Comparison of ENCODE assay signal across 34 mouse cellular contexts in the genomic region with DNA sequence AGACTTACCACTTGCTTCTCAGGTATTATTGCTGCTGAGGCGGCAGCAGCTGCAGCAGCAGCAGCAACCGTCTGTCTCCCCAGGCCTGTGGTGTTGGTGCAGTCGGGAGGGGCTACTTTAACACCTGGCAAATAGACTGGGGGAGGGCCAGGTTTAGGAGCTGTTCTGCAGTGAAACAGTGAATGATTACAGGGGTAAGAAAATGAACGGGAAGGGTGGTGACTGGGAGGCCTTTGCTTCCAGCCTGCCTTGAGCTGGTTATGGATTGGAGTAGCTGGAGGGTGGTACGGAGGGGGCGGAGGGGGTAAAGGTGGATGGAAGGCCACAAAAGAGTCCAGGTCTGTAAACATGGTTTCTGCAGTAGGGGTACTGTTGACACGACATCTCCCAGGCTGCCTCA. TPM values are rescaled to one million over a fixed set of nuclear protein-coding genes. Genes with fewer than 3 reads are reported as not detected.
DNase-seq lines count a peak whose midpoint lies in the region; ATAC-seq and TF ChIP-seq lines count a peak whose summit lies in the region.
"Had no signal": no experiment of that assay in that cellular context is flagged by ENCODE, and none has a peak within 500 bp of the region (broad histone marks: within the 10 kb centered on the region; RNA-seq: fewer than 3 reads in every experiment).

No protein-coding gene starts in this region.

- no peak overlapping the region for H3K4me3 ChIP-seq in liver, embryonic 11.5 days (ENCODE audit: low read depth, low read length)
- H3K4me3 ChIP-seq in liver, embryonic 14.5 days (ENCODE audit: insufficient read depth in 1 of 2, low read depth in 2 of 2, low read length in 2 of 2): no peak overlapping the region
- H3K4me3 ChIP-seq: embryonic facial prominence, embryonic 13.5 days; erythroblast, embryonic 14.5 days; forebrain, embryonic 13.5 days; hindbrain, embryonic 10.5 days; layer of hippocampus, adult 2 months; midbrain, embryonic 12.5 days had no signal

- H3K27ac ChIP-seq in liver, embryonic 11.5 days (ENCODE audit: low read depth, low read length): no peak overlapping the region
- peak overlapping the region; percentile 33; the same call in 1 of the 2 replicates for H3K27ac ChIP-seq in liver, embryonic 14.5 days
- H3K27ac ChIP-seq: embryonic facial prominence, embryonic 13.5 days; forebrain, embryonic 13.5 days; hindbrain, embryonic 10.5 days; hindbrain, postnatal 0 days; layer of hippocampus, adult 2 months; midbrain, embryonic 12.5 days had no signal

- H3K4me2 ChIP-seq in liver, embryonic 11.5 days: no peak overlapping the region
- H3K4me2 ChIP-seq in liver, embryonic 14.5 days (ENCODE audit: low read depth): peak overlapping the region; percentile 20; the same call in 1 of the 2 replicates
- H3K4me2 ChIP-seq: embryonic facial prominence, embryonic 13.5 days; forebrain, embryonic 13.5 days; heart, embryonic 11.5 days; midbrain, embryonic 12.5 days had no signal

- H3K4me1 ChIP-seq in liver, embryonic 11.5 days (replicated peaks; ENCODE audit: control insufficient read depth, insufficient read depth, low read length): no peaks in the 10 kb centered on the region
- H3K4me1 ChIP-seq in liver, embryonic 14.5 days (replicated peaks; ENCODE audit: control insufficient read depth in 2 of 2, insufficient read depth in 2 of 2, low read length in 1 of 2): 0 out of 4 replicates have a peak, but pooled peaks cover 0 to 2% of the 10 kb centered on the region in 2 experiments
- H3K4me1 ChIP-seq: embryonic facial prominence, embryonic 13.5 days; forebrain, embryonic 13.5 days; hindbrain, embryonic 10.5 days; midbrain, embryonic 12.5 days had no signal

- peaks cover 26% of the 10 kb centered on the region for H3K36me3 ChIP-seq in liver, embryonic 11.5 days (ENCODE audit: control insufficient read depth, insufficient read depth, low read length)
- H3K36me3 ChIP-seq in liver, embryonic 14.5 days (replicated peaks; ENCODE audit: control insufficient read depth, insufficient read depth, low read depth): peaks cover 25% of the 10 kb centered on the region

- no peak for TF ChIP-seq CTCF in liver, embryonic 14.5 days (IDR thresholded peaks at IDR 0.05; ENCODE audit: low read depth)

- peak; percentile 39; the same call in 1 of the 2 replicates for ATAC-seq in liver, embryonic 11.5 days (replicated peaks; ENCODE audit: low FRiP score)
- peak; percentile 72 for ATAC-seq in liver, embryonic 14.5 days (ENCODE audit: insufficient read depth)
- ATAC-seq: activated CD4-positive, CD25-positive, alpha-beta regulatory T cell, adult 4 months; forebrain, embryonic 13.5 days; hindbrain, postnatal 0 days had no signal

- DNase-seq in liver, embryonic 11.5 days (ENCODE audit: low spot score): no peak
- DNase-seq in liver, embryonic 14.5 days (ENCODE audit: low read depth in 3 of 3, low spot score in 3 of 3): peak in 2 of 3 experiments; percentile 7 to 15
- peak; percentile 74 for DNase-seq in thymus, postnatal 0 days (ENCODE audit: low spot score)
- DNase-seq in yolk sac, embryonic 10.5 days (ENCODE audit: low spot score): peak; percentile 69
- DNase-seq in adrenal gland, adult 8-10 months: no peak
- no peak for DNase-seq in lung, postnatal 4 days
- no peak for DNase-seq in gastrocnemius, postnatal 25 days
- DNase-seq: adrenal gland, postnatal 14 days; cerebellum, adult 2 months; cerebellum, postnatal 36 days; embryo, embryonic 11 days; heart, postnatal 10 days; kidney, adult 8-10 months; kidney, postnatal 10 days; lung, adult 18-20 months; lung, postnatal 10 days had no signal

- no peaks in the 10 kb centered on the region for H3K27me3 ChIP-seq in liver, embryonic 11.5 days (replicated peaks; ENCODE audit: control insufficient read depth, insufficient read depth, low read length)
- no peaks in the 10 kb centered on the region for H3K27me3 ChIP-seq in liver, embryonic 14.5 days (ENCODE audit: control insufficient read depth, insufficient read depth, low read length)
- H3K27me3 ChIP-seq: embryonic facial prominence, embryonic 13.5 days; forebrain, embryonic 13.5 days; midbrain, embryonic 12.5 days had no signal

- TF ChIP-seq EP300 in liver, embryonic 14.5 days (IDR thresholded peaks at IDR 0.05; ENCODE audit: low read depth): no peak

- no peak overlapping the region for H3K9ac ChIP-seq in liver, embryonic 11.5 days (ENCODE audit: low read depth, low read length)
- no peak overlapping the region for H3K9ac ChIP-seq in liver, embryonic 14.5 days (replicated peaks)
- H3K9ac ChIP-seq: embryonic facial prominence, embryonic 13.5 days; forebrain, embryonic 13.5 days; midbrain, embryonic 12.5 days had no signal

- no peaks in the 10 kb centered on the region for H3K9me3 ChIP-seq in liver, embryonic 11.5 days (ENCODE audit: control insufficient read depth, low read length)
- H3K9me3 ChIP-seq in liver, embryonic 14.5 days (ENCODE audit: control insufficient read depth, low read length): no peaks in the 10 kb centered on the region
- H3K9me3 ChIP-seq: embryonic facial prominence, embryonic 13.5 days; forebrain, embryonic 13.5 days; hindbrain, embryonic 10.5 days; midbrain, embryonic 12.5 days had no signal

- 77% methylated on average over 7 of the region's 7 CpGs for WGBS in liver, embryonic 11.5 days
- WGBS in liver, embryonic 14.5 days (ENCODE audit: insufficient replicate concordance): 78% methylated on average over 7 of the region's 7 CpGs

RNA-seq across cellular contexts. Expression of gene Gm20604, which starts 29.5 kb away (rescaled TPM):
- 17.5 and 19.1 TPM in 2 replicates for polyA plus RNA-seq in liver, embryonic 11.5 days (2014; fragmentation: Nextera tagmentation; extraction: Ambion mirVana)
- 3.7 and 6.1 TPM in 2 replicates for polyA plus RNA-seq in liver, embryonic 14.5 days (2012; rRNA removed)
- 8.1 and 9.3 TPM in 2 replicates for polyA plus RNA-seq in liver, embryonic 14.5 days (2014; fragmentation: Nextera tagmentation; extraction: Ambion mirVana)
- 19.0 and 19.3 TPM in 2 replicates for polyA plus RNA-seq in thymus, postnatal 0 days (2015; fragmentation: Nextera tagmentation; extraction: Ambion mirVana)
- 1 to 10 TPM; 6.1 to 8.9 (median 7.5) TPM for total RNA-seq in adrenal gland, adult 8-10 months (2022)
- 1 to 10 TPM; 2.6 to 3.3 TPM for total RNA-seq in gastrocnemius, postnatal 25 days (2021)

RNA-seq across cellular contexts. Expression of gene Ubr7, which starts 30.2 kb away (rescaled TPM):
- 53.3 and 57.2 TPM in 2 replicates for polyA plus RNA-seq in liver, embryonic 11.5 days (2014; fragmentation: Nextera tagmentation; extraction: Ambion mirVana)
- 11.4 and 16.1 TPM in 2 replicates for polyA plus RNA-seq in liver, embryonic 14.5 days (2012; rRNA removed)
- 25.3 and 25.7 TPM in 2 replicates for polyA plus RNA-seq in liver, embryonic 14.5 days (2014; fragmentation: Nextera tagmentation; extraction: Ambion mirVana)
- 35.4 and 39.9 TPM in 2 replicates for polyA plus RNA-seq in thymus, postnatal 0 days (2015; fragmentation: Nextera tagmentation; extraction: Ambion mirVana)
- 10 to 100 TPM; 30.2 to 41.2 (median 36.3) TPM for total RNA-seq in adrenal gland, adult 8-10 months (2022)
- total RNA-seq in gastrocnemius, postnatal 25 days (2021): 10 to 100 TPM; 12.8 to 13.1 TPM

RNA-seq across cellular contexts. Expression of gene Gon7, which starts 30.3 kb away (rescaled TPM):
- 31.0 and 36.8 TPM in 2 replicates for polyA plus RNA-seq in liver, embryonic 11.5 days (2014; fragmentation: Nextera tagmentation; extraction: Ambion mirVana)
- polyA plus RNA-seq in liver, embryonic 14.5 days (2012; rRNA removed): 4.0 and 6.9 TPM in 2 replicates
- 9.3 and 10.8 TPM in 2 replicates for polyA plus RNA-seq in liver, embryonic 14.5 days (2014; fragmentation: Nextera tagmentation; extraction: Ambion mirVana)
- polyA plus RNA-seq in thymus, postnatal 0 days (2015; fragmentation: Nextera tagmentation; extraction: Ambion mirVana): 28.4 and 31.8 TPM in 2 replicates
- total RNA-seq in adrenal gland, adult 8-10 months (2022): 10 to 100 TPM; 12.1 to 16.5 (median 14.6) TPM
- 10 to 100 TPM in 1 of 2 experiments, 1 to 10 TPM in 1; 6.5 to 10.1 TPM for total RNA-seq in gastrocnemius, postnatal 25 days (2021)

RNA-seq across cellular contexts. Expression of gene Gm28051, which starts 30.4 kb away (rescaled TPM):
- polyA plus RNA-seq in liver, embryonic 11.5 days (2014; fragmentation: Nextera tagmentation; extraction: Ambion mirVana): not detected in 2 replicates
- not detected in 2 replicates for polyA plus RNA-seq in liver, embryonic 14.5 days (2012; rRNA removed)
- not detected in 2 replicates for polyA plus RNA-seq in liver, embryonic 14.5 days (2014; fragmentation: Nextera tagmentation; extraction: Ambion mirVana)
- polyA plus RNA-seq in thymus, postnatal 0 days (2015; fragmentation: Nextera tagmentation; extraction: Ambion mirVana): not detected in 2 replicates
- total RNA-seq in adrenal gland, adult 8-10 months (2022): not detected
- total RNA-seq in gastrocnemius, postnatal 25 days (2021): not detected
- total RNA-seq: adrenal gland, postnatal 14 days; gastrocnemius, adult 8-10 months; granulocyte monocyte progenitor cell, adult 5-6 weeks; heart, postnatal 10 days; hindbrain, postnatal 0 days; layer of hippocampus, adult 2 months; layer of hippocampus, postnatal 25 days; left cerebral cortex, postnatal 10 days; megakaryocyte, adult 5-6 weeks; monocyte, adult 5-6 weeks; neutrophil, adult 5-6 weeks had no signal
- polyA plus RNA-seq: activated CD4-positive, CD25-positive, alpha-beta regulatory T cell, adult 4 months; cerebellum, adult 2 months; embryonic facial prominence, embryonic 13.5 days; erythroblast, embryonic 14.5 days; forebrain, embryonic 13.5 days; heart, embryonic 11.5 days; hindbrain, embryonic 10.5 days; hindbrain, postnatal 0 days; midbrain, embryonic 12.5 days; small intestine, adult 2 months; stomach, embryonic 16.5 days had no signal

RNA-seq across cellular contexts. Expression of gene Tmem251, which starts 44.4 kb away (rescaled TPM):
- 12.6 and 14.0 TPM in 2 replicates for polyA plus RNA-seq in liver, embryonic 11.5 days (2014; fragmentation: Nextera tagmentation; extraction: Ambion mirVana)
- polyA plus RNA-seq in liver, embryonic 14.5 days (2012; rRNA removed): 2.0 TPM in 2 replicates
- 6.6 and 6.7 TPM in 2 replicates for polyA plus RNA-seq in liver, embryonic 14.5 days (2014; fragmentation: Nextera tagmentation; extraction: Ambion mirVana)
- 18.6 and 20.5 TPM in 2 replicates for polyA plus RNA-seq in thymus, postnatal 0 days (2015; fragmentation: Nextera tagmentation; extraction: Ambion mirVana)
- total RNA-seq in adrenal gland, adult 8-10 months (2022): 1 to 10 TPM; 7.2 to 8.8 (median 7.7) TPM
- total RNA-seq in gastrocnemius, postnatal 25 days (2021): 1 to 10 TPM; 1.8 to 2.9 TPM

Comparison
In these comparisons a context has a peak if more than half of its experiments do, and no peak if none do; other contexts are left out.
1. DNase-seq: peak in liver, embryonic 14.5 days (2 of 3), thymus, postnatal 0 days (single experiment) and yolk sac, embryonic 10.5 days (single experiment); none in liver, embryonic 11.5 days (single experiment), adrenal gland, adult 8-10 months (single experiment), lung, postnatal 4 days (0 of 2) and gastrocnemius, postnatal 25 days (single experiment).